Mouse (Mus musculus) stomach, postnatal 0 days (tissue): ENCODE results near the gene Klhl32.

Source experiments
- CTCF ChIP-seq: IDR thresholded peaks from 2 replicates; pipeline ENCODE4 v1.5.1; 2016; ENCODE audit warnings: antibody characterized with exemption, low read depth, mild to moderate bottlenecking, moderate library complexity
- EP300 ChIP-seq: optimal IDR thresholded peaks from 2 replicates; pipeline ENCODE3; 2016; ENCODE audit warnings: antibody characterized with exemption

GRCm38 (mm10) chr4:24792416-24792981, 58.4 kb downstream of the Klhl32 start:
- TF ChIP-seq CTCF (no peak), EP300 (no peak)
